Mouse (Mus musculus): ENCODE data around the gene Glipr1l1.
"Not testable (repeated sequence)": the region's sequence is repeated elsewhere in the genome, so short reads cannot be mapped to it uniquely, and the experiment has no call there.

The Glipr1l1 gene

GRCm38 (mm10) chr10:112105785-112106184 lies 45.8 kb downstream of the Glipr1l1 start:
- H3K27me3 ChIP-seq (ENCODE audit: insufficient read depth, low read length); H3K4me1 ChIP-seq (replicated peaks; ENCODE audit: low read depth, low read length); H3K36me3 ChIP-seq (ENCODE audit: insufficient read depth, low read length); H3K4me3 ChIP-seq (replicated peaks; ENCODE audit: low read length): not testable (repeated sequence)
- H3K9me3 ChIP-seq (ENCODE audit: low read length) = peaks cover 17% of the 10 kb centered on the region
- TF ChIP-seq CTCF (conservative IDR thresholded peaks at IDR 0.05; ENCODE audit: low read length) = peak; percentile 77

DNA sequence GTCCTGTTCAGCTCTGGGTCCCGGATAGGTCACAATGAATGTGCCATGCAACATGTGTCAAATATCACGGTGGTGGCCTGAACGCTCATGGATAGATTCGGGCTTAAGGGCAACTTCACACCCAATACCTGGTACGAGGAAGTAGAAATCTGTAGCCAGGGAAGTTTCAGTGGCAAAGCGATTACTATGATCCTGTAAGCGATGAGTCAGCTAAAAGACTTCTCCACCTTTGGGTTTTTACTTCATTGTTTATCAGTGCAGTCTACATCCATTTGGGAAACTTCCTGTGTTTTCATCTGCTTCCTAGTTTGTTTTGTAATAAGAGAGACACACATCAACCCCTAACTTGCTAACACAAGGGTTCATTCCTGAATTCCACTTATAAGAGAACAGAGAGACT lies 50.4 kb downstream of the Glipr1l1 start:
- Histone ChIP-seq H3K4me3 (replicated peaks; ENCODE audit: low read length) (no peak overlapping the region), H3K9me3 (ENCODE audit: low read length) (no peaks in the 10 kb centered on the region), H3K36me3 (ENCODE audit: insufficient read depth, low read length) (no peaks in the 10 kb centered on the region), H3K4me1 (replicated peaks; ENCODE audit: low read depth, low read length) (no peaks in the 10 kb centered on the region), H3K27me3 (ENCODE audit: insufficient read depth, low read length) (no peaks in the 10 kb centered on the region)
- TF ChIP-seq POU5F1 (IDR thresholded peaks at IDR 0.05; ENCODE audit: borderline replicate concordance, low read length) (no peak), CTCF (conservative IDR thresholded peaks at IDR 0.05; ENCODE audit: low read length) (no peak), NANOG (IDR thresholded peaks at IDR 0.05; ENCODE audit: borderline replicate concordance, low read length) (no peak)

DNA sequence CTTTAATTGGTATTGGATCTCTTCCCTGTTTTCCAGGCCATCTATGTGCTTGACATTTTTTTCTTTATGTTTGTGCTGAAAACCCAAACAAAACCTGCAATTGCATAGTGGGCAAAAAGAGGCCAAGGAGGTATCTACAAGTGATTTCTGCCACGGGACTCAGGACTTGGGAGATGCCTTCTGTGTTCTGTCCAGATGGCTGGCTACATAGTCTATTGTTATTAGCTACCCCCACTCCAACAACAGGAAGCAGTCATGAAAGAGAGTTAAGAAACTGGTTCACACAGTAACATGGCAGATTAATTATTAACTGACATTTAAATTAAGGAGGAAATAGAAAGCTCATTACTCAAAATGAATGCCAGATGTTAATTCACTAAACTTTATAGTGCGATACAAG lies 65.1 kb downstream of the Glipr1l1 start:
- H3K4me1 ChIP-seq (replicated peaks; ENCODE audit: low read depth, low read length); H3K36me3 ChIP-seq (ENCODE audit: insufficient read depth, low read length); H3K4me3 ChIP-seq (replicated peaks; ENCODE audit: low read length); H3K27me3 ChIP-seq (ENCODE audit: insufficient read depth, low read length): not testable (repeated sequence)
- H3K9me3 ChIP-seq (ENCODE audit: low read length) = peaks cover 20% of the 10 kb centered on the region

- not testable (repeated sequence) for H3K4me3 ChIP-seq (replicated peaks; ENCODE audit: low read length); H3K27me3 ChIP-seq (ENCODE audit: insufficient read depth, low read length); H3K9me3 ChIP-seq (ENCODE audit: low read length); H3K4me1 ChIP-seq (replicated peaks; ENCODE audit: low read depth, low read length); H3K36me3 ChIP-seq (ENCODE audit: insufficient read depth, low read length)
These were observed 67.8 kb downstream of the Glipr1l1 start for GRCm38 (mm10) chr10:112127682-112128230.
